Mouse (Mus musculus) liver, embryonic 14.5 days (tissue): ENCODE results near the gene Jph3. TPM values are rescaled to one million over a fixed set of nuclear protein-coding genes. Genes with fewer than 3 reads are reported as not detected.

Source experiments
- ATAC-seq: fragments of 200-750 bp; cut with Nextera tagmentation; 2 replicates; pipeline ENCODE4 v1.8.0; 2017; ENCODE audit warnings: moderate number of reproducible peaks, mild to moderate bottlenecking, moderate library complexity; ENCODE audit not compliant: insufficient read depth
- DNase-seq, 3 experiments: peaks; one replicate each; pipeline ENCODE4 v3.0.0-alpha.2; 2012 to 2013; ENCODE audit warnings: low read depth in 3 of 3, low spot score in 3 of 3
- H3K27ac ChIP-seq: fragments of 300-500 bp; sonication (generic); 2 replicates; pipeline ENCODE4 v1.5.1; 2014; ENCODE audit warnings: moderate library complexity, mild to moderate bottlenecking, control low read depth, inconsistent platforms
- H3K27me3 ChIP-seq: fragments of 300-500 bp; sonication (generic); 2 replicates; pipeline ENCODE4 v1.6.1; 2014; ENCODE audit warnings: mild to moderate bottlenecking, low read length, moderate library complexity; ENCODE audit not compliant: control insufficient read depth, insufficient read depth
- H3K36me3 ChIP-seq: fragments of 300-500 bp; sonication (generic); replicated peaks from 2 replicates; pipeline ENCODE4 v1.6.1; 2014; ENCODE audit warnings: low read depth; ENCODE audit not compliant: control insufficient read depth, insufficient read depth
- H3K4me1 ChIP-seq, 2 experiments: fragments of 200-500 bp in 1 of 2; fragments of 300-500 bp in 1 of 2; sonication (generic) in 1 of 2; replicated peaks; 2 replicates each; pipeline ENCODE4 v1.6.1; 2012 to 2014; ENCODE audit warnings: antibody characterized with exemption in 1 of 2, inconsistent platforms in 1 of 2, low read length in 1 of 2; ENCODE audit not compliant: control insufficient read depth in 2 of 2, insufficient read depth in 2 of 2
- H3K4me2 ChIP-seq: fragments of 300-500 bp; sonication (generic); 2 replicates; pipeline ENCODE4 v1.6.1; 2014; ENCODE audit warnings: low read depth, mild to moderate bottlenecking, control low read depth, moderate library complexity
- H3K4me3 ChIP-seq, 2 experiments: fragments of 200-500 bp in 1 of 2; fragments of 300-500 bp in 1 of 2; sonication (generic) in 1 of 2; 2 replicates each; pipeline ENCODE4 v1.5.1; 2012 to 2014; ENCODE audit warnings: low read depth in 2 of 2, low read length in 2 of 2, mild to moderate bottlenecking in 2 of 2, control low read depth in 1 of 2, inconsistent platforms in 1 of 2, moderate library complexity in 1 of 2; ENCODE audit not compliant: insufficient read depth in 1 of 2
- H3K9ac ChIP-seq: fragments of 300-500 bp; sonication (generic); replicated peaks from 2 replicates; pipeline ENCODE4 v1.6.1; 2014; ENCODE audit warnings: mild to moderate bottlenecking, control low read depth, moderate library complexity
- H3K9me3 ChIP-seq: fragments of 300-500 bp; sonication (generic); 2 replicates; pipeline ENCODE4 v1.6.1; 2016; ENCODE audit warnings: low read length, mixed read lengths; ENCODE audit not compliant: control insufficient read depth
- CTCF ChIP-seq: IDR thresholded peaks from 2 replicates; pipeline ENCODE4 v1.5.1; 2016; ENCODE audit warnings: antibody characterized with exemption, low read depth, control low read depth
- EP300 ChIP-seq: IDR thresholded peaks from 2 replicates; pipeline ENCODE4 v1.6.1; 2016; ENCODE audit warnings: antibody characterized with exemption, low read depth
- WGBS: fragments of 180-500 bp; shearing (Covaris S2); extraction: QIAGEN DNeasy Blood & Tissue Kit; methylation state at CpG from one replicate; pipeline ENCODE4 v1.1.7; 2014; ENCODE audit not compliant: insufficient replicate concordance; 5-methylcytosine and 5-hydroxymethylcytosine counted together
- polyA plus RNA-seq, 2 experiments: library from polyadenylated mRNA; depleted of rRNA in 1 of 2; stranded (reverse) in 1 of 2; unstranded in 1 of 2; fragments of >200 nt; fragmentation: Nextera tagmentation in 1 of 2; extraction: Ambion mirVana in 1 of 2; gene quantifications; 2 replicates each; pipeline versions ENCODE4 v1.2.1 to v1.2.3; 2012 to 2014

Gene Jph3
- polyA plus RNA-seq, 2 experiments = not detected

- Histone ChIP-seq H3K36me3 (no peaks in the 10 kb centered on the region), H3K27me3 (peaks cover 43% of the 10 kb centered on the region), H3K9ac (no peak overlapping the region), H3K4me1 (no peaks in the 10 kb centered on the region), H3K4me2 (peak overlapping the region; percentile 29; the same call in 1 of the 2 replicates), H3K9me3 (no peaks in the 10 kb centered on the region), H3K4me3 (peak overlapping the region in 1 of 2 experiments; percentile 29; a peak in 1 of 4 replicates), H3K27ac (no peak overlapping the region)
- TF ChIP-seq EP300 (no peak), CTCF (no peak)
- under 1% methylated on average over 42 of the region's 54 CpGs for WGBS
- DNase-seq (no peak), ATAC-seq (no peak)
These were observed 331 bp downstream of the Jph3 start for GRCm38 (mm10) chr8:121729754-121730153.

- DNase-seq (no peak), ATAC-seq (no peak)
- under 1% methylated on average over 35 of the region's 60 CpGs for WGBS
- Histone ChIP-seq H3K4me2 (peak overlapping the region; percentile 29), H3K4me1 (no peaks in the 10 kb centered on the region), H3K36me3 (no peaks in the 10 kb centered on the region), H3K4me3 (peak overlapping the region in 1 of 2 experiments; percentile 29; a peak in 2 of 4 replicates), H3K27ac (no peak overlapping the region), H3K9me3 (no peaks in the 10 kb centered on the region), H3K9ac (no peak overlapping the region), H3K27me3 (peaks cover 43% of the 10 kb centered on the region)
- TF ChIP-seq EP300 (no peak), CTCF (no peak)
These were observed 747 bp downstream of the Jph3 start for GRCm38 (mm10) chr8:121730170-121730569.

- no peaks in the 10 kb centered on the region for H3K9me3 ChIP-seq
- no peak overlapping the region for H3K4me2 ChIP-seq
- H3K27me3 ChIP-seq = peaks cover 43% of the 10 kb centered on the region
- no peaks in the 10 kb centered on the region for H3K4me1 ChIP-seq
- TF ChIP-seq EP300 (no peak), CTCF (no peak)
- H3K9ac ChIP-seq = no peak overlapping the region
- WGBS = 3% methylated on average over 36 of the region's 37 CpGs
- H3K4me3 ChIP-seq = no peak overlapping the region
- no peak overlapping the region for H3K27ac ChIP-seq
- H3K36me3 ChIP-seq = no peaks in the 10 kb centered on the region
- DNase-seq = no peak
- ATAC-seq = no peak
These were observed 1.2 kb downstream of the Jph3 start for GRCm38 (mm10) chr8:121730646-121731045.

GRCm38 (mm10) chr8:121731060-121731459 is 1.6 kb downstream of the Jph3 start:
- no peak overlapping the region for H3K4me3 ChIP-seq
- ATAC-seq (no peak), DNase-seq (no peak)
- H3K9ac ChIP-seq = no peak overlapping the region
- H3K4me1 ChIP-seq = no peaks in the 10 kb centered on the region
- H3K4me2 ChIP-seq = no peak overlapping the region
- no peak for TF ChIP-seq EP300
- no peak for TF ChIP-seq CTCF
- WGBS = 10% methylated on average over 11 of the region's 11 CpGs
- no peak overlapping the region for H3K27ac ChIP-seq
- H3K36me3 ChIP-seq = no peaks in the 10 kb centered on the region
- H3K27me3 ChIP-seq = peaks cover 43% of the 10 kb centered on the region
- no peaks in the 10 kb centered on the region for H3K9me3 ChIP-seq

GRCm38 (mm10) chr8:121731471-121732333 is 2.3 kb downstream of the Jph3 start:
- no peak for DNase-seq
- H3K4me3 ChIP-seq = no peak overlapping the region
- H3K27me3 ChIP-seq = peaks cover 43% of the 10 kb centered on the region
- ATAC-seq = no peak
- TF ChIP-seq EP300 (no peak), CTCF (no peak)
- H3K4me1 ChIP-seq = no peaks in the 10 kb centered on the region
- no peaks in the 10 kb centered on the region for H3K9me3 ChIP-seq
- WGBS = 12% methylated on average over 26 of the region's 26 CpGs
- H3K27ac ChIP-seq = no peak overlapping the region
- H3K9ac ChIP-seq = no peak overlapping the region
- H3K36me3 ChIP-seq = no peaks in the 10 kb centered on the region
- H3K4me2 ChIP-seq = no peak overlapping the region
